Mouse (Mus musculus) spleen, adult 2 months (tissue): ENCODE results near the gene Iqch.

Experiments
- CTCF ChIP-seq: fragments of 200-500 bp; IDR thresholded peaks from 2 replicates; pipeline ENCODE4 v1.5.1; 2011; ENCODE audit warnings: mild to moderate bottlenecking, inconsistent platforms; ENCODE audit not compliant: insufficient read depth, insufficient read length, insufficient replicate concordance; ENCODE audit errors: extremely low read depth
- POLR2A ChIP-seq: fragments of 200-500 bp; IDR thresholded peaks from 2 replicates; pipeline ENCODE4 v1.6.1; 2011; ENCODE audit warnings: low read depth, low read length, inconsistent platforms

DNA sequence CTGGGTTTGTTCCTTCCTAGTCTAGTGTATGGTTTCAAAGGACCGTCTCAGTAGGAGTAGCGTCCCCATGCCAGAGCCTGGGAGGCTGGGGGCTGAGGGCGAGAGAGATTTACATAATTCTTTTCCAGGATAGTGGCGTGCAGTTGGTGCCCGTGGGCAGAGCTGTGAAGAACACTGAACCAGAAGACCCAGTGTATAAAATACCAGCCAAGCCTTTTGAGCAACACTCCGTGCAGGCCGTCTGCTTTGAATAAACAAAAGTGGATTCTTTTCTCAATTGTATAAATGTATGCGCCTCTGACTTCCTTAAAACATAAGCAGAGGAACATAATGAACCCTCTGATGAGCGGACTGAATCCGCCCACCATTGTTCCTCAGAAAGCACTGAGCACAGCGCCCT lies 30.6 kb upstream of the Iqch start:
- TF ChIP-seq CTCF = no peak
- no peak for TF ChIP-seq POLR2A
